Comparison of ENCODE assay signal across 20 mouse cellular contexts in the genomic region with DNA sequence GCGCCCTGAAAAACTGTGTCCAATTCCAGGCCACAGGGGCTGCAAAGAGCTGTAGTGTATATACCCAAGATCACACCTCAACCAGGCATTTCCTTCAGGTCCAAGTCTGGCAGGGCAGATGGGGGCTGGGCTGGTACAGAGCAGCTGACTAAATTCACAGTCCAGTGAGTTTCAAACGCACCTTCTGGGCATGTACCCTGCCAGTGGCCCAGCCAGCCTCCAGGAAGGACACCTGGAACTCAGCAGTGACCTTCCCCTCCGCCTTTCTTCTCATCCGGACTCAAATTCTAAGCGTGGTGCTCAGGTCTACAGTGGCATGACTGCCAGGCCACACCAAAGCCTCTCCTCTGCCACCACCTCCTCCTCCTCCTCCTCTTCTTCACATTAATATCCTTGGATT. TPM values are rescaled to one million over a fixed set of nuclear protein-coding genes. Genes with fewer than 3 reads are reported as not detected.
A peak's percentile ranks its signal among the peaks of the same experiment; 100 is the strongest.
DNase-seq lines count a peak whose midpoint lies in the region; ATAC-seq lines count a peak whose summit lies in the region.
"Had no signal": no experiment of that assay in that cellular context is flagged by ENCODE, and none has a peak within 500 bp of the region (broad histone marks: within the 10 kb centered on the region; RNA-seq: fewer than 3 reads in every experiment).

No protein-coding gene starts in this region.

- 70% methylated on average over 5 of the region's 5 CpGs for WGBS in kidney, embryonic 14.5 days

- no peaks in the 10 kb centered on the region for H3K9me3 ChIP-seq in kidney, embryonic 14.5 days (ENCODE audit: control insufficient read depth, low read length)
- H3K9me3 ChIP-seq: forebrain, embryonic 15.5 days; G1E; heart, embryonic 13.5 days; limb, embryonic 12.5 days; liver, embryonic 12.5 days had no signal

- no peak overlapping the region for H3K9ac ChIP-seq in kidney, embryonic 14.5 days (ENCODE audit: low read depth, low read length)
- H3K9ac ChIP-seq: forebrain, embryonic 15.5 days; heart, embryonic 13.5 days; hindbrain, embryonic 14.5 days; limb, embryonic 12.5 days; liver, embryonic 12.5 days had no signal

- DNase-seq in kidney, adult 11 months = peak; percentile 93
- DNase-seq in cerebellum, adult 9-10 months = peak; percentile 88
- DNase-seq in kidney, adult 8-10 months = peak; percentile 87 to 92
- DNase-seq in kidney, postnatal 36 days = peak; percentile 90 to 94
- DNase-seq in right cerebral cortex, postnatal 25 days = no peak
- no peak for DNase-seq in thymus, postnatal 10 days (ENCODE audit: low spot score in 2 of 2)
- no peak for DNase-seq in layer of hippocampus, adult 11-12 months (ENCODE audit: low spot score)
- DNase-seq: embryo, embryonic 11 days; layer of hippocampus, adult 9-11 months; lung, adult 2 months; lung, postnatal 36 days had no signal

- H3K4me1 ChIP-seq in kidney, embryonic 14.5 days (ENCODE audit: control insufficient read depth, insufficient read depth, low read length) = no peaks in the 10 kb centered on the region; the same call in 1 of the 2 replicates
- H3K4me1 ChIP-seq: heart, embryonic 13.5 days had no signal

- H3K36me3 ChIP-seq in kidney, embryonic 14.5 days (ENCODE audit: control insufficient read depth, insufficient read depth, low read length) = no peaks in the 10 kb centered on the region
- H3K36me3 ChIP-seq: G1E; liver, embryonic 12.5 days had no signal

- H3K27ac ChIP-seq in kidney, embryonic 14.5 days (ENCODE audit: low read depth, low read length) = no peak overlapping the region
- H3K27ac ChIP-seq: forebrain, embryonic 15.5 days; heart, embryonic 13.5 days; hindbrain, embryonic 14.5 days; left cerebral cortex, adult 2 months; limb, embryonic 12.5 days; liver, embryonic 12.5 days had no signal

- H3K27me3 ChIP-seq in kidney, embryonic 14.5 days (ENCODE audit: control insufficient read depth, insufficient read depth, low read length) = no peaks in the 10 kb centered on the region
- H3K27me3 ChIP-seq: forebrain, embryonic 15.5 days; heart, embryonic 13.5 days; limb, embryonic 12.5 days; liver, embryonic 12.5 days had no signal

- no peak overlapping the region for H3K4me3 ChIP-seq in kidney, embryonic 14.5 days (ENCODE audit: low read length)
- H3K4me3 ChIP-seq: forebrain, embryonic 15.5 days; heart, embryonic 13.5 days; left cerebral cortex, adult 2 months; limb, embryonic 12.5 days; liver, embryonic 12.5 days had no signal

- no peak for ATAC-seq in kidney, embryonic 14.5 days (ENCODE audit: low FRiP score, low TSS enrichment)
- ATAC-seq: forebrain, embryonic 15.5 days; intestine, embryonic 16.5 days; liver, embryonic 12.5 days had no signal

- H3K4me2 ChIP-seq in kidney, embryonic 14.5 days (replicated peaks; ENCODE audit: low read depth, low read length) = no peak overlapping the region
- H3K4me2 ChIP-seq: forebrain, embryonic 15.5 days; heart, embryonic 13.5 days; hindbrain, embryonic 14.5 days; limb, embryonic 12.5 days; liver, embryonic 12.5 days had no signal

RNA-seq across cellular contexts. Expression of gene Cyfip2, which starts 19.2 kb away (rescaled TPM):
- 9.4 and 19.2 TPM in 2 replicates for polyA plus RNA-seq in kidney, embryonic 14.5 days (2014; fragmentation: Nextera tagmentation; extraction: Ambion mirVana)

RNA-seq across cellular contexts. Expression of gene Fndc9, which starts 58.2 kb away (rescaled TPM):
- polyA plus RNA-seq in kidney, embryonic 14.5 days (2014; fragmentation: Nextera tagmentation; extraction: Ambion mirVana) = 0.11 TPM in 1 of 2 replicates, not detected in the other
- polyA plus RNA-seq: G1E; liver, embryonic 12.5 days had no signal

Comparison
In these comparisons a context has a peak if more than half of its experiments do, and no peak if none do; other contexts are left out.
1. DNase-seq: peak in kidney, adult 11 months (single experiment), cerebellum, adult 9-10 months (single experiment), kidney, adult 8-10 months (2 of 2) and kidney, postnatal 36 days (2 of 2); none in right cerebral cortex, postnatal 25 days (single experiment), thymus, postnatal 10 days (0 of 2) and layer of hippocampus, adult 11-12 months (single experiment).